Mouse (Mus musculus) adrenal gland, adult 8-10 months (tissue): ENCODE results near the gene Fam135a. TPM values are rescaled to one million over a fixed set of nuclear protein-coding genes. Genes with fewer than 3 reads are reported as not detected.
A peak's percentile ranks its signal among the peaks of the same experiment; 100 is the strongest.
"Not testable (repeated sequence)": the region's sequence is repeated elsewhere in the genome, so short reads cannot be mapped to it uniquely, and the experiment has no call there.

Experiments used
- DNase-seq: peaks from one replicate; pipeline ENCODE4 v3.0.0; 2022
- total RNA-seq, 4 experiments: library from RNA; stranded (reverse); gene quantifications; 2 replicates each; pipeline ENCODE4 v1.2.4; 2022

The Fam135a gene
- total RNA-seq, 4 experiments from 2014 or later: 17.6 to 32.0 (median 22.6) TPM

DNA sequence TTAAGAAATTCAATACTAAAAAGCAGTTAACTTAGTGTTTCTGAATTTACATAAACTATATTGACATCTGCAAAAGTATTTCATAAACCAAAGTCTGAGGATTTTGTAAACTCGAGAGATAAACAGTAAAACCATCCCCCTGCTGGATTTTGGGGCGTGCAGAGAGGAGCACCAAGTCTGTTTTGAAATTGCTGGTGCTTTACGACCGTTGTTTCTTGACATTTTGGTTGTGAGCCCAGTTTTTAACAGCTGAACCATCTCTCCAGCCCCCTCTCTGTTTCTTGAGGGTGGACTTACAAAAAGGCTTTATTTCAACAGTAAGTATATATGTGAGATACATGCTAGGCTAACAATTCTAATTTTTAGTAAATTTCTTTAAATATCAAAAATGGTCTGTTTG, 33.4 kb downstream of the Fam135a start:
- no peak for DNase-seq

DNA sequence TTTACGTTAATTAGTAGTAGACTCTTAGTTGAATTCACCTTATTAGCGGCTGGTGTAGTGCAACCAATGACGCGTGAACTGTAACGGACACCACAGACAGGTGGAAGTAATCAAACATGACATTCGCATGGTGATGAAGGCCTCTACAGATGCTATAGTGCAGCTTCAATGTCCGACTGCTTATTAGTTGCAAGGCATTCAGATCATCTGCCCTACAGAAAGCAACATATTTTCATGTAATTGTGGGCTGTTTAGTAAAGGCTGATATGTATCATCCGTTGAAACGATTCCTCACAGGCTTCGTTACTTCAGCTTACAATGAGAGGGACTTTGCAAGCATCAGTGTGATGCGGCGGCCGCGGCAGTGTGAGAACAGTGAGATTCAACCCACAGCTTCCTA, 44.4 kb downstream of the Fam135a start:
- DNase-seq: no peak

DNA sequence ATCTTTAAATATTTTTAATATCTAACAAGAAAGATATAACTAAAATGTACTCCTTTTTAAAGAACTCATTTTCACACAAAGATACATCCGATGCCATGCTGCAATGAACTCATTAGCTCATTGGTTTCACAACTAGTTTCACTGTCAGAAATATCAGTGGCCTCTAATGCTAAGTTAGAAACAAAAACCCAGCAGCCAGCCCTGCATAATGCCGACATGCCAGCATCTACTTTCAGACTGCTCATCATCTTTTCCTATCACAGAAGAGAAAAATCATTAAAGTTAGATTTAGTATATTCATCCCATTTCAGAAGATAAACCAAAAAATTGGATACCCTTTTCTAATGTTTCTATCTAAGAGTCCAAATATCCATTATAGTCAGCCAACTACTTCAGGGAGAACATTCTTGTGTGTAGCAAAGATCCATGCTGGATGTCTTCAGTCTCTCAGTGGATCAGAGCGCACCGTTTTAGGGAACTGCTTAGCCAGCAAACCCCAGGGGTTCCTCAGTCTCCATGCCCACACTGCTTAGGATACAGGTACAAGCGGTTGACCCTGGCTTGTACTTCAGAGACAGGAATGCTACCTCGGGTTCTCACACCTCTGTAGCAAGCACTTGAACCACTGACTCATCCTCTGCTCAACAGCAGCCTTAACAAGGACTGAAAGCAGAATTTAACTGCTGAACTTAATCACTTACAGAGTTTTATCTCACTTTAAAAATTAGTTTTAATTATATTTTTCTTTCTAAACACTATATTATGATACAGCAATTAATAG, 53.2 kb downstream of the Fam135a start:
- DNase-seq: no peak

DNA sequence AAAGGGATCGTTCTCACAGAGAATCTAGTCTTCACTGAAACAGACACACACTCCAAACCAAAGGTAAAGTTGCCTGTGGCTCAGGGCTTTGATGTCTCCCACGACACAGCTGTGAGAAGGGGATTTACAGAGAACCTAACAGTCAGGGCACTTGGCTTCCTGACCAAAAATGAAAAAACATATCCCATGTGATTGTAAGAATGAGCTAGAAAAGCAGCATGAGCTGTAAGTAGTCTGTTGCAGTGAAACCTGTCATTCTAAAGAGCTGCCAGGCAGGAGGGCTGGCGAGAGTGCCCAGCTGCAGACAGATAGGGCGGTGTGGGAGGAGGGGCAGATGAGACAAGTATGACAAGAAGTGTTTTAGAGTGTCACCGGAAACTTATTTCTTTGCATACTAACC, 54.5 kb downstream of the Fam135a start:
- no peak for DNase-seq

GRCm38 (mm10) chr1:24043007-24043406, 57.1 kb downstream of the Fam135a start:
- no peak for DNase-seq

GRCm38 (mm10) chr1:24033759-24034423, 66.2 kb downstream of the Fam135a start:
- DNase-seq: no peak

DNA sequence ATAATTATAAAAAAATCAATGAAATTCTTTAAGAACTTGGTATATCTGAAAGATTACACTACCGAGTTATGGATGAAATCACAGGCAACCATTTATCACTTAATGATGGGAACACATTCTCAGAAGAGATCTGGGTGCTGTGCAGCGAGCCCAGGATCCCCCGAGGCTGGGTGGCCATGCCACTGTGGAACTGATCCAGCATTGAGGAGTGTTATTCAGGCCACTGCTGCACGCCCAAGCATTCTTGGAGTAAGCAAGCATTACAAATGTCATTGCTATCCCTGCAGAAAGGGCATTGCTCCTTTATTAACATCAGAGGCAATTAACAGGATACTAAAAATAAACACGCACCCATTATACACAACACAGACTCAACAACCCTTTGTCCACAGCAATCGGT, 89.3 kb downstream of the Fam135a start:
- no peak for DNase-seq

GRCm38 (mm10) chr1:24010016-24010415, 90.1 kb downstream of the Fam135a start:
- no peak for DNase-seq

- no peak for DNase-seq
Measured at GRCm38 (mm10) chr1:24007621-24008020, 92.5 kb downstream of the Fam135a start.

DNA sequence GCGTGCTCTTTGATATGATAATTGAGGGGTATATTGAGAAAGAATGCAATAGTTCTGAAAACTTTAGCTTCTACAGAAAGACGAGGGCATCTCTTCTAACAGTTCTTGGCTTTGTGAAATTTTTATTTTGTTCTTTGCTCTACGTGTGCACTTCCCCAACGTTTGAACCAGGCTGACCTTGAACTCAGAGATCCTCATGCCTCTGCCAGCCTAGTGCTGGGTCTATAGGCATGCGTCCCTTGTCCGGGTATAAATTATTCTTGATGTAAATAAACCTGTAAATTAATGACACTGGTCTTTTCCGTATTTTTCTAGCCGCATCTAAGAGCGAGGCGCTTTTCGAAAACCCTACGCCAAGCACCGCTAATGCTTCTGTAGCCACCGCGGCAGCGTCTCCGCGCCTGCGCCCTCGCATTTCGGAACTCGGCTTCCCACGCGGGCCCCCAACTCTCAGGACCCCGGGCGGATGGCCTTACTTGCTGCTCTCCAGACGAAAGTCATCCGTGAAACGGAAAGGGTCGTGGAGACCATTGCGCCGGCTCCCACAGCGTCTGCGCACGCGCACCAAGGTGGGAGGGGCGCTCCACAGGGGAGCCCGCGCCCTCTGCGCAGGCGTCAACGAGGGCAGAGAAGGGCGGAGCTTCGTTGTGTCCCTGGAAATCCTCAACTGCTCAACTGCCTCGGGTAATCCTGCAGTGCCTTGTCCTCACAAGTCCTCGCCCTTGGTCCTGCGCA, 94.9 kb downstream of the Fam135a start, which contains the start of gene Sdhaf4:
TSS of gene Sdhaf4 (minus strand) at position 587 of the 735 bp plus-strand sequence.
- DNase-seq: peak; percentile 84

DNA sequence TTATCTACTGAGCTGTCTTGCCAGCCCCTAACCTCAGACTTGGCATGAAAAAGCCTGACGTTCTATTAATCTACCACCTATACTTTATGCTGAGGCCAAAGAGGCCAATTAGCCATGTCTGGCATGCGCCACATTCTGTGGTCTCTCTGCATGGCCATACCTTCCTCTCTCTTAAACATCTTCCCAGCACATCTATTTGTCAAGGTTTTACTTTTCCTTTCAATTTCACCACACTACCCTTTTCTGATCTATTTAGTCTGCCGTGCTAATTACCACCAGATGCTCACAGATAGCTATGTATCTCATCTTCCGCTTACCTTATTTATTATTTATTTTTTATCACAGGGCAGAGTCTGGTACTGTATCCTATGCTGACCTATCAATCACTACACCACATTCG, 100.8 kb downstream of the Fam135a start:
- no peak for DNase-seq

GRCm38 (mm10) chr1:23998866-23999265, 101.3 kb downstream of the Fam135a start:
- DNase-seq: no peak

GRCm38 (mm10) chr1:23998120-23998810, 101.9 kb downstream of the Fam135a start:
- DNase-seq: no peak

GRCm38 (mm10) chr1:23997493-23997892, 102.6 kb downstream of the Fam135a start:
- DNase-seq: no peak

DNA sequence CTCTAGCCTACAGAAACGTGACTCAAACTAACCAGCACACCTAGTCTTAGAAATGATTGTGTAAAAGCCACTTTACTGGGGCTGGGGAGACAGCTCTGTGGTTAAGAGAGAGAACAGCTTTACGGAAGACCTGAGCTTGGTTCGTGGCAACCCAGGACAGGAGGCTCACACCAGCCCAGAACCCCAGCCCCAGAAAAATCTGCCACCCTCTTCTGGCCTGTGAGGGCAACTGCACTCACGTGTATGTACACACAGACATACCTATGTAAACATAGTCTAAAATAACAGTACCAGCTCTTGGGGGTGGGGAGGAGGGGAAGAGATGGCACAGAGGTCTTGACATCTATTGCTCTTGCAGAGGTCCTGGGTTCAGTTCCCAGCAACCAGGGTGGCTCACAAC, 104.7 kb downstream of the Fam135a start:
- no peak for DNase-seq

GRCm38 (mm10) chr1:23983118-23983517, 117.0 kb downstream of the Fam135a start:
- DNase-seq: no peak

DNA sequence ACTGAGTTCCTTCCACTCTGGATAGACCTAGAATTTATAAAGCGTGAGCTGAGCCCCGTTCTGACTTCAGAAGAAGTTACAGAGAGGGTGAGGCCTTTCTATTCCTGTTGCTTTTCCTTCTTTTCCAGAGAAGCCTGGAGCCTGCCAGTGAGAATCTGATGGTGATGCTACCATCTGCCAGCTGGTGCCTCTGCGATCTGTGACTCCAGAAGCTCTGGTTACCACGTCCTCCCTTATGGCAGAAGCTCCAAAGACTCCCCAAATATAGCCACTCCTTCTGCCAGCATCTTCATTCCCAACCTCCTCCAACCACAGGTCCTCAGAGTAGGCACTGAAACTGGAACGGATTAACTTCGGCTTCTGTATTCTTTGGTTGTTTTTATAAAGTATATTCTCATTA, 121.9 kb downstream of the Fam135a start:
- no peak for DNase-seq

- DNase-seq: not testable (repeated sequence)
Measured at GRCm38 (mm10) chr1:23971159-23971558, 129.0 kb downstream of the Fam135a start.

GRCm38 (mm10) chr1:23968027-23968725, 132.0 kb downstream of the Fam135a start:
- DNase-seq: no peak

GRCm38 (mm10) chr1:23966226-23966625, 133.9 kb downstream of the Fam135a start:
- no peak for DNase-seq
